Mouse (Mus musculus) erythroblast, embryonic 14.5 days (primary cell): ENCODE results near the gene Pcp4l1.

Experiments used
- GATA1 ChIP-seq: IDR thresholded peaks from 2 replicates; pipeline ENCODE4 v1.6.1; 2012; ENCODE audit warnings: low read length, inconsistent platforms, mixed read lengths
- TAL1 ChIP-seq: IDR thresholded peaks from 3 replicates; pipeline ENCODE4 v1.6.1; 2012; ENCODE audit warnings: low read length, inconsistent platforms, mixed read lengths

GRCm38 (mm10) chr1:171193093-171193840 is 2.8 kb downstream of the Pcp4l1 start:
- no peak for TF ChIP-seq GATA1
- TF ChIP-seq TAL1: no peak
